Mouse (Mus musculus) ZHBTc4 (cell line): ENCODE results near the gene Lysmd2.
"Not testable (repeated sequence)": the region's sequence is repeated elsewhere in the genome, so short reads cannot be mapped to it uniquely, and the experiment has no call there.

Experiments
- DNase-seq: peaks from one replicate; pipeline ENCODE4 v3.0.0-alpha.2; 2011; ENCODE audit warnings: low read depth, low spot score

The Lysmd2 gene

GRCm38 (mm10) chr9:75626308-75626604 is 715 bp downstream of the Lysmd2 start:
- no peak for DNase-seq

GRCm38 (mm10) chr9:75630823-75631454 is 5.4 kb downstream of the Lysmd2 start:
- DNase-seq: no peak

- DNase-seq: no peak
Measured at GRCm38 (mm10) chr9:75632111-75632510, 6.6 kb downstream of the Lysmd2 start.

- DNase-seq: peak; percentile 18
Measured at GRCm38 (mm10) chr9:75632902-75633301, 7.4 kb downstream of the Lysmd2 start.

GRCm38 (mm10) chr9:75633603-75634002 is 8.1 kb downstream of the Lysmd2 start:
- no peak for DNase-seq

GRCm38 (mm10) chr9:75634226-75634625 is 8.7 kb downstream of the Lysmd2 start:
- no peak for DNase-seq

- no peak for DNase-seq
Measured at GRCm38 (mm10) chr9:75645405-75645804, 19.9 kb downstream of the Lysmd2 start.

- no peak for DNase-seq
Measured at GRCm38 (mm10) chr9:75653981-75654911, 28.7 kb downstream of the Lysmd2 start.

- DNase-seq: not testable (repeated sequence)
Measured at GRCm38 (mm10) chr9:75656456-75656855, 30.9 kb downstream of the Lysmd2 start.

GRCm38 (mm10) chr9:75660917-75661316 is 35.4 kb downstream of the Lysmd2 start:
- no peak for DNase-seq

- DNase-seq: no peak
Measured at GRCm38 (mm10) chr9:75665364-75665763, 39.8 kb downstream of the Lysmd2 start.

- no peak for DNase-seq
Measured at GRCm38 (mm10) chr9:75666612-75667011, 41.1 kb downstream of the Lysmd2 start.

GRCm38 (mm10) chr9:75672769-75673168 is 47.2 kb downstream of the Lysmd2 start:
- DNase-seq: peak; percentile 15

- no peak for DNase-seq
Measured at GRCm38 (mm10) chr9:75676226-75676625, 50.7 kb downstream of the Lysmd2 start.

- DNase-seq: no peak
Measured at GRCm38 (mm10) chr9:75678341-75678740, 52.8 kb downstream of the Lysmd2 start.

- no peak for DNase-seq
Measured at GRCm38 (mm10) chr9:75679629-75680028, 54.1 kb downstream of the Lysmd2 start.

GRCm38 (mm10) chr9:75680606-75681005 is 55.1 kb downstream of the Lysmd2 start:
- DNase-seq: no peak

- peak; percentile 95 for DNase-seq
Measured at GRCm38 (mm10) chr9:75683426-75684191, 58.1 kb downstream of the Lysmd2 start, which contains the start of gene Scg3. Gene Scg3, minus strand, starts transcription at chr9:75684056.

- DNase-seq: no peak
Measured at GRCm38 (mm10) chr9:75684292-75684691, 58.8 kb downstream of the Lysmd2 start.

GRCm38 (mm10) chr9:75684772-75685171 is 59.2 kb downstream of the Lysmd2 start:
- DNase-seq: no peak
